ENCODE assay signal across 8 mouse cellular contexts in the genomic region with DNA sequence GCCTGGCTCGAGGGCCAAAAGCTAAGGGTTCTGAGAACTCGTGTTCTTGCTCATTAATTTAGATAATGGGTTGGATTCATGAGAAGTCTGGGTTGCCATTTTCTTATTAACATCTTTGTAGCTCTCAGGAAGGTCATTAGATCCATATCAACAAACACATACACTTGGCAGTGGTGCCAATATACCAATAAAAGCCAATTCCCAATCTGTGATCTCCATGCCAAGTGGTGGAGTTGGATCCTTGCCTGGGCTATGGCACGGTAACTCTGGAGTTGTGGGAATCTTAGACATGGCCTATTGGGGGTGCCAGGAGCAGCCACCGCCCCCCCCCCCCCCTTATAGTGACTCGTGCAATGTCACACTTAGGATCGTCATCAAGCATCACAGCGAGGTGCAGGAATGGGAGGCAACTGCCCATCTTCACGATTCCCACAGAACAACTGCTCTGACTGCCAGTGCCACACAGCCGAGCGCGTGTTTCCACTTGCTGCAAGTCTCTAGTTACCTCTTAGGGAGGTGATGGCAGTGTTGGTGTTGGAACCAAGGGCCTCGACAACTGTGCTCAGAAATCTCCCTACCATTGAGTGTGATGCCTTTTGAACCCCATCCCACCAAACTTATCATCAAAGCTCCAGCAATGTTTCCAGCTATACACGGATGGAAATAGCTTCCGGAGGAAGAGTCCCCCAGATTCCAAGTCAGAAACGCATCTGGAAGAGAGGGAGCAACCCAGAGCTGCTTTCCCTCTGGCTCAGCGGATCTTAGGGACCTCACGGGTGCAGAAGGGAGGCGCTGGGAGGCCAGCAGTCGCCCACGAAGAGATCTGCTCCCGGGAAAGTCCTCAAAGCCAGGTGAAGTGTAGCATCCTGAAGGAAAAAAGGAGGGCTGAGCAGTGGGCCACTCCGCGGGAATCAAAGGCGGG. TPM values are rescaled to one million over a fixed set of nuclear protein-coding genes. Genes with fewer than 3 reads are reported as not detected.
DNase-seq lines count a peak whose midpoint lies in the region; ATAC-seq and TF ChIP-seq lines count a peak whose summit lies in the region.
"Had no signal": no experiment of that assay in that cellular context is flagged by ENCODE, and none has a peak within 500 bp of the region (broad histone marks: within the 10 kb centered on the region; RNA-seq: fewer than 3 reads in every experiment).

No protein-coding gene starts in this region.

- no peaks in the 10 kb centered on the region for H3K27me3 ChIP-seq in testis, adult 2 months (ENCODE audit: control insufficient read depth, insufficient read depth, low read length)
- no peaks in the 10 kb centered on the region for H3K27me3 ChIP-seq in heart, embryonic 16.5 days (ENCODE audit: control insufficient read depth, insufficient read depth, low read length)
- peaks cover 47% of the 10 kb centered on the region for H3K27me3 ChIP-seq in liver, embryonic 13.5 days

- no peak for DNase-seq in testis, postnatal 14 days (ENCODE audit: low spot score)
- DNase-seq in liver, embryonic 13.5 days: no peak
- DNase-seq in adrenal gland, adult 8-10 months: no peak
- no peak for DNase-seq in right cerebral cortex, adult 18-20 months
- no peak for DNase-seq in thymus, postnatal 10 days (ENCODE audit: low spot score in 2 of 2)
- DNase-seq: kidney, postnatal 25 days had no signal

- H3K36me3 ChIP-seq in testis, adult 2 months (ENCODE audit: control insufficient read depth, insufficient read depth, low read length): no peaks in the 10 kb centered on the region
- H3K36me3 ChIP-seq in heart, embryonic 16.5 days (ENCODE audit: control insufficient read depth, insufficient read depth): no peaks in the 10 kb centered on the region
- H3K36me3 ChIP-seq in liver, embryonic 13.5 days: no peaks in the 10 kb centered on the region

- H3K27ac ChIP-seq in testis, adult 2 months (ENCODE audit: control insufficient read depth, insufficient read depth, low read depth, low read length): no peak overlapping the region
- H3K27ac ChIP-seq in heart, embryonic 16.5 days (ENCODE audit: low read length): peak overlapping the region; percentile 81
- H3K27ac ChIP-seq in liver, embryonic 13.5 days: no peak overlapping the region

- no peak for TF ChIP-seq CTCF in testis, adult 2 months (IDR thresholded peaks at IDR 0.05; ENCODE audit: control insufficient read depth, insufficient read depth, insufficient replicate concordance, low read depth, low read length)

- H3K4me1 ChIP-seq in testis, adult 2 months (ENCODE audit: control insufficient read depth, insufficient read depth, low read length): peaks cover 3% of the 10 kb centered on the region; the same call in 1 of the 2 replicates
- H3K4me1 ChIP-seq in heart, embryonic 16.5 days (ENCODE audit: control insufficient read depth, insufficient read depth, low read length): peaks cover 33% of the 10 kb centered on the region
- peaks cover 9% of the 10 kb centered on the region; the same call in 1 of the 2 replicates for H3K4me1 ChIP-seq in liver, embryonic 13.5 days (replicated peaks)

- no peak for ATAC-seq in heart, embryonic 16.5 days (replicated peaks; ENCODE audit: extremely low read depth, insufficient read depth, low FRiP score)
- no peak for ATAC-seq in liver, embryonic 13.5 days (ENCODE audit: low read depth)

- TF ChIP-seq POLR2A in testis, adult 2 months (IDR thresholded peaks at IDR 0.05; ENCODE audit: control insufficient read depth, low read depth, low read length): no peak

- H3K9ac ChIP-seq in heart, embryonic 16.5 days (ENCODE audit: low read length): peak overlapping the region; percentile 63
- H3K9ac ChIP-seq in liver, embryonic 13.5 days: no peak overlapping the region

- peak overlapping the region; percentile 11; the same call in 1 of the 2 replicates for H3K4me3 ChIP-seq in testis, adult 2 months (ENCODE audit: control insufficient read depth, low read depth, low read length)
- peak overlapping the region; percentile 41 for H3K4me3 ChIP-seq in heart, embryonic 16.5 days (ENCODE audit: low read length)
- no peak overlapping the region for H3K4me3 ChIP-seq in liver, embryonic 13.5 days (replicated peaks)

- 21% methylated on average over 24 of the region's 24 CpGs for WGBS in heart, embryonic 16.5 days
- 40% methylated on average over 24 of the region's 24 CpGs for WGBS in liver, embryonic 13.5 days (ENCODE audit: insufficient replicate concordance)

- no peaks in the 10 kb centered on the region for H3K9me3 ChIP-seq in heart, embryonic 16.5 days (replicated peaks; ENCODE audit: control insufficient read depth, low read length)
- H3K9me3 ChIP-seq in liver, embryonic 13.5 days (replicated peaks): no peaks in the 10 kb centered on the region

- H3K4me2 ChIP-seq in heart, embryonic 16.5 days (ENCODE audit: low read depth, low read length): peak overlapping the region; percentile 69
- peak overlapping the region; percentile 37 for H3K4me2 ChIP-seq in liver, embryonic 13.5 days

RNA-seq across cellular contexts. Expression of a gene that starts 46.8 kb away (rescaled TPM):
- polyA plus RNA-seq in testis, adult 2 months (2012; rRNA removed): 13.5 and 14.2 TPM in 2 replicates
- 17.4 and 18.7 TPM in 2 replicates for polyA plus RNA-seq in heart, embryonic 16.5 days (2015; fragmentation: Nextera tagmentation; extraction: Ambion mirVana)
- polyA plus RNA-seq in liver, embryonic 13.5 days (2015; fragmentation: Nextera tagmentation; extraction: Ambion mirVana): 5.7 and 6.4 TPM in 2 replicates
- 10 to 100 TPM; 22.6 to 35.3 (median 31.7) TPM for total RNA-seq in adrenal gland, adult 8-10 months (2022)

RNA-seq across cellular contexts. Expression of a gene that starts 50.8 kb away (rescaled TPM):
- 55.7 and 67.1 TPM in 2 replicates for polyA plus RNA-seq in testis, adult 2 months (2012; rRNA removed)
- 0.32 and 0.44 TPM in 2 replicates for polyA plus RNA-seq in heart, embryonic 16.5 days (2015; fragmentation: Nextera tagmentation; extraction: Ambion mirVana)
- polyA plus RNA-seq in liver, embryonic 13.5 days (2015; fragmentation: Nextera tagmentation; extraction: Ambion mirVana): 0.05 and 0.09 TPM in 2 replicates
- total RNA-seq in adrenal gland, adult 8-10 months (2022): under 1 TPM in 1 of 4 experiments, not detected in 3; 0.10 TPM

RNA-seq across cellular contexts. Expression of a gene that starts 53.2 kb away (rescaled TPM):
- polyA plus RNA-seq in testis, adult 2 months (2012; rRNA removed): 1.2 and 1.4 TPM in 2 replicates
- polyA plus RNA-seq in heart, embryonic 16.5 days (2015; fragmentation: Nextera tagmentation; extraction: Ambion mirVana): 2.7 and 4.2 TPM in 2 replicates
- 0.09 and 0.13 TPM in 2 replicates for polyA plus RNA-seq in liver, embryonic 13.5 days (2015; fragmentation: Nextera tagmentation; extraction: Ambion mirVana)
- 1 to 10 TPM; 1.5 to 3.1 (median 2.4) TPM for total RNA-seq in adrenal gland, adult 8-10 months (2022)

Comparison
In these comparisons a context has a peak if more than half of its experiments do, and no peak if none do; other contexts are left out.
1. RNA of a gene that starts 50.8 kb away (polyA plus RNA-seq): 55.7 to 67.1 TPM in testis, adult 2 months; 0.32 to 0.44 TPM in heart, embryonic 16.5 days and 0.05 to 0.09 TPM in liver, embryonic 13.5 days; every median in the first group is over 10 times any median in the second.